29 mouse cellular contexts compared by ENCODE assay signal in the genomic region with DNA sequence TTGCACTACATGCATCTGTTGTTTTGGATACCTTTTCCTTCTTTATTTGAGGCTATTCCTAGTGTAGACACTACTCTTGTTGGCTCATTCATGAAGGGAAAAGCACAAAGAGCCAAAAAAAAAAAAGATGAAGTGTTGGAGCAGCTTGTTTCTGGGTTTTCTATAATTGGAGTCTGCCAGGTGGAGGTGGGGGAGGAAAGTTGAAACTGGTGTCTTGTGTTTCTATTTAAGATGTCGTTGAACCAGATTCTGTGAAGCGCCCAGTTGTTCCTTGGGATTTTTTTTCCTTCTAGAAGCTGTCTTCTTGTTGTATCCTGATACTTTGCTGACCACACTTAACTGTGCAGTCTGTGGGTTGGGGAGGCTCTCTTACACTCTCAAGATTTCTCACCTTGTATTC. TPM values are rescaled to one million over a fixed set of nuclear protein-coding genes. Genes with fewer than 3 reads are reported as not detected.
DNase-seq lines count a peak whose midpoint lies in the region; ATAC-seq lines count a peak whose summit lies in the region.
"Had no signal": no experiment of that assay in that cellular context is flagged by ENCODE, and none has a peak within 500 bp of the region (broad histone marks: within the 10 kb centered on the region; RNA-seq: fewer than 3 reads in every experiment).

No protein-coding gene starts in this region.

- peak; percentile 32 for DNase-seq in left cerebral cortex, adult 11 months (ENCODE audit: low spot score)
- DNase-seq in left cerebral cortex, postnatal 10 days (ENCODE audit: extremely low spot score in 1 of 2, low spot score in 2 of 2) = no peak
- DNase-seq in brain, embryonic 18.5 days (ENCODE audit: low read depth, low spot score) = peak; percentile 16
- DNase-seq in left cerebral cortex, postnatal 14 days (ENCODE audit: low spot score in 2 of 2) = peak; percentile 38 to 58
- peak; percentile 26 to 46 for DNase-seq in right cerebral cortex, postnatal 36 days (ENCODE audit: low spot score in 2 of 2)
- no peak for DNase-seq in cerebellum, postnatal 14 days
- DNase-seq: adrenal gland, adult 2 months; adrenal gland, postnatal 36 days; cerebellum, adult 8-10 months; cerebellum, postnatal 36 days; gastrocnemius, postnatal 14 days; heart, postnatal 14 days; kidney, adult 2 months; kidney, postnatal 36 days; layer of hippocampus, postnatal 36 days; liver, postnatal 0 days; lung, postnatal 4 days had no signal

- no peak for ATAC-seq in CD4-positive, CD25-positive, alpha-beta regulatory T cell, adult 4 months
- ATAC-seq: activated CD4-positive, CD25-positive, alpha-beta regulatory T cell, adult 4 months; forebrain, embryonic 14.5 days; hindbrain, embryonic 16.5 days; intestine, embryonic 15.5 days; liver, embryonic 12.5 days; liver, postnatal 0 days had no signal

- intact Hi-C loops in left cerebral cortex, postnatal 10 days (cut with DNase I) = no loop called here
- intact Hi-C loops in left cerebral cortex, postnatal 14 days (cut with DNase I) = no loop called here

RNA-seq across cellular contexts. Expression of a gene that starts 23.7 kb away (rescaled TPM):
- 1 to 10 TPM; 3.9 to 4.0 TPM for total RNA-seq in left cerebral cortex, postnatal 10 days (2021)
- total RNA-seq in left cerebral cortex, postnatal 14 days (2021) = 1 to 10 TPM; 5.2 to 5.7 TPM
- polyA plus RNA-seq in CD4-positive, CD25-positive, alpha-beta regulatory T cell, adult 4 months (2017; shearing (Covaris generic)) = not detected
- total RNA-seq: adrenal gland, adult 2 months; adrenal gland, postnatal 36 days; gastrocnemius, postnatal 14 days; granulocyte monocyte progenitor cell, adult 5-6 weeks; heart, postnatal 14 days had no signal
- polyA plus RNA-seq: activated CD4-positive, CD25-positive, alpha-beta regulatory T cell, adult 4 months; adrenal gland, adult 2 months; heart, embryonic 14.5 days; intestine, embryonic 15.5 days; kidney, adult 2 months; kidney, embryonic 16.5 days; liver, embryonic 12.5 days; liver, postnatal 0 days; myocyte; small intestine, adult 2 months; stomach, embryonic 14.5 days had no signal

Comparison
In these comparisons a context has a peak if more than half of its experiments do, and no peak if none do; other contexts are left out.
1. DNase-seq: peak in left cerebral cortex, adult 11 months (single experiment), brain, embryonic 18.5 days (single experiment), left cerebral cortex, postnatal 14 days (2 of 2) and right cerebral cortex, postnatal 36 days (2 of 2); none in left cerebral cortex, postnatal 10 days (0 of 2) and cerebellum, postnatal 14 days (0 of 2).